Mouse (Mus musculus) kidney, embryonic 16.5 days (tissue): ENCODE data around the gene Irak3. TPM values are rescaled to one million over a fixed set of nuclear protein-coding genes. Genes with fewer than 3 reads are reported as not detected.

Experiments used
- polyA plus RNA-seq: library from polyadenylated mRNA; unstranded; fragments of >200 nt; fragmentation: Nextera tagmentation; extraction: Ambion mirVana; gene quantifications from 2 replicates; pipeline ENCODE4 v1.2.1, GENCODE M21; 2015

Gene Irak3
- polyA plus RNA-seq, 1 experiment from 2014 or later, result 1.3 TPM

Other genes with a start within 250 kb of the Irak3 start
- 4.7 and 6.0 TPM in 2 replicates for gene Helb, start 89.1 kb downstream of the Irak3 start, polyA plus RNA-seq
- 208 and 218 TPM in 2 replicates for gene Tmbim4, start 540 bp downstream of the Irak3 start, polyA plus RNA-seq
- 45.1 and 54.1 TPM in 2 replicates for gene Llph, start 24.9 kb upstream of the Irak3 start, polyA plus RNA-seq